Mouse (Mus musculus) CH12.LX (cell line): ENCODE results near the gene Igsf21.

Source experiments
- CHD1 ChIP-seq: IDR thresholded peaks from 2 replicates; pipeline ENCODE4 v1.6.1; 2012; ENCODE audit warnings: low read depth, low read length, improper control_type of control experiment, inconsistent platforms
- CTCF ChIP-seq, 2 experiments: IDR thresholded peaks in 1 of 2; conservative IDR thresholded peaks in 1 of 2; 2 replicates each; pipeline ENCODE4 v1.5.1; 2011 to 2012; ENCODE audit warnings: low read depth in 2 of 2, low read length in 2 of 2, improper control_type of control experiment in 1 of 2, inconsistent platforms in 1 of 2, mild to moderate bottlenecking in 1 of 2, moderate library complexity in 1 of 2
- EP300 ChIP-seq: IDR thresholded peaks from 2 replicates; pipeline ENCODE4 v1.6.1; 2011; ENCODE audit warnings: low read length, improper control_type of control experiment
- GABPA ChIP-seq: IDR thresholded peaks from 2 replicates; pipeline ENCODE4 v1.6.1; 2012; ENCODE audit warnings: low read depth, low read length, improper control_type of control experiment, inconsistent platforms; ENCODE audit not compliant: insufficient replicate concordance
- KAT2A ChIP-seq: IDR thresholded peaks from 2 replicates; pipeline ENCODE4 v1.6.1; 2012; ENCODE audit warnings: low read length, improper control_type of control experiment, inconsistent platforms; ENCODE audit not compliant: insufficient replicate concordance
- PAX5 ChIP-seq: IDR thresholded peaks from 2 replicates; pipeline ENCODE4 v1.6.1; 2012; ENCODE audit warnings: low read length, inconsistent platforms, mixed read lengths
- POLR2A ChIP-seq: IDR thresholded peaks from 2 replicates; pipeline ENCODE4 v1.6.1; 2011; ENCODE audit warnings: low read depth, mild to moderate bottlenecking, improper control_type of control experiment, low read length
- POLR2AphosphoS2 ChIP-seq: IDR thresholded peaks from 2 replicates; pipeline ENCODE4 v1.6.1; 2011; ENCODE audit warnings: low read depth, low read length, improper control_type of control experiment
- RAD21 ChIP-seq: IDR thresholded peaks from 2 replicates; pipeline ENCODE4 v1.6.1; 2011; ENCODE audit warnings: low read depth, mild to moderate bottlenecking, low read length, improper control_type of control experiment, moderate library complexity
- TBP ChIP-seq: conservative IDR thresholded peaks from 2 replicates; pipeline ENCODE4 v1.6.1; 2011; ENCODE audit warnings: low read depth, low read length, improper control_type of control experiment

DNA sequence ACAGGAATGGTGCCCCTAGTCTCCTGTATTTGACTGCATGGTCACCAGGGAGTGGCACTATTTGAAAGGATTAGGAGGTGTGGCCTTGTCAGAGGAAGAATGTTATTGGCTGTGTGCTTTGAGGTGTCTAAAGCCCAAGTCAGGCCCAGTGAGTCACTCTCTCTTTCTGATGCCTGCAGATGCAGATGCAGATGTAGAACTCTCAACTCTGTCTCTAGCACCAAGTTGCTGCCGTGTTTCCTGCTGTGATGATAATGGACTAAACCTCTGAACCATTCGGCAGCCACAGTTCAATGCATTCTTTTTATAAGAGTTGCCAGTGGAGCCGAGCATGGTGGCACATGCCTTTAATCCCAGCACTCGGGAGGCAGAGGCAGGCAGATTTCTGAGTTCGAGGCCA lies 186.3 kb downstream of the Igsf21 start:
- TF ChIP-seq TBP (no peak), EP300 (no peak), CTCF (conservative IDR thresholded peaks at IDR 0.05 in 1 of 2, IDR thresholded peaks at IDR 0.05 in 1 of 2; ENCODE audit: low read depth in 2 of 2, low read length in 2 of 2) (no peak), CHD1 (no peak), PAX5 (no peak), POLR2A (no peak), GABPA (no peak), POLR2AphosphoS2 (no peak), RAD21 (no peak), KAT2A (no peak)
